Mouse (Mus musculus) right cerebral cortex, postnatal 10 days (tissue): ENCODE results near the gene 2310011J03Rik.

Source experiments
- DNase-seq, 2 experiments: peaks; one replicate each; pipeline ENCODE4 v3.0.0; 2021; ENCODE audit warnings: low spot score in 2 of 2

2310011J03Rik gene

DNA sequence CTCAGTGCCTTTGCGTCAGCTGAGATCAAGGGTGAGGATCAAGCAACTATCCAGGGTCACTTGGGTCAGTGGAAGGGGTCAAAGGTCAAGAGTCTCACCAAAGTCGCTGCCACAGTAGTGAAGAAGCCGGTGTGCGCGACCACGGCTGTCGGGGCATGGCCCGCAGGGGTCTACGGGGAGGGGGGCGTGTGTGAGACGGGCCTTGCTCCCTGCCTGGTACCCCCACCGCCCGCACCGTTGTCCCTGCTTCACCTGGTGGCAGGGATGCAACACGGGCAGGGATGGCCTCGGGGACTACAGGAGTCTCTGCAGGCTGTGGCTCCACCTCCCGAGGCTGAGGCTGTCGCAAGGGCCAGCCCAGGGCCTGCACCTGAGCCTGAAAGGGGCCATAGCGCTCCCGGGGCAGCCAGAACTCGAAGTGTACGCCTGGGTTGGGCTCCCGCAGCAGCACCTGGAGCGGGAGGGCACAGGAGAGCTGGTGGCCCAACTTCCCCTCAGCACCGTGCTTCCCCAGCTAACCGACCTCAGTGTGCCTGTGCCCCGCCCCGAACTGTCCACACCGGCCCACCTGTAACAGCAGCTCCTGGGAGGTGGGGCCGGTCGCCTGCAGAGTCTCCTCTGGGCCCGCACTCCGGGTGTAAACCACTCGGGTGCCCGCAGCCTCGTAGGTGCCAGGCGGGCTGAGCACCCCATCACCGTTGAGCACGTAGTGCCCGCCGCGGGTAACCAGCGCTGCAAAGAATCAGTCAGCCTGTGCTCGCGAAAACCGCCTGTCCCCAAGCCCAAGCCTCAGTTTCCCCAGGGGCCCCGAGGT lies 21.4 kb upstream of the 2310011J03Rik start:
- DNase-seq = no peak

- no peak for DNase-seq
These were observed 20.7 kb upstream of the 2310011J03Rik start for GRCm38 (mm10) chr10:80341026-80341425.

DNA sequence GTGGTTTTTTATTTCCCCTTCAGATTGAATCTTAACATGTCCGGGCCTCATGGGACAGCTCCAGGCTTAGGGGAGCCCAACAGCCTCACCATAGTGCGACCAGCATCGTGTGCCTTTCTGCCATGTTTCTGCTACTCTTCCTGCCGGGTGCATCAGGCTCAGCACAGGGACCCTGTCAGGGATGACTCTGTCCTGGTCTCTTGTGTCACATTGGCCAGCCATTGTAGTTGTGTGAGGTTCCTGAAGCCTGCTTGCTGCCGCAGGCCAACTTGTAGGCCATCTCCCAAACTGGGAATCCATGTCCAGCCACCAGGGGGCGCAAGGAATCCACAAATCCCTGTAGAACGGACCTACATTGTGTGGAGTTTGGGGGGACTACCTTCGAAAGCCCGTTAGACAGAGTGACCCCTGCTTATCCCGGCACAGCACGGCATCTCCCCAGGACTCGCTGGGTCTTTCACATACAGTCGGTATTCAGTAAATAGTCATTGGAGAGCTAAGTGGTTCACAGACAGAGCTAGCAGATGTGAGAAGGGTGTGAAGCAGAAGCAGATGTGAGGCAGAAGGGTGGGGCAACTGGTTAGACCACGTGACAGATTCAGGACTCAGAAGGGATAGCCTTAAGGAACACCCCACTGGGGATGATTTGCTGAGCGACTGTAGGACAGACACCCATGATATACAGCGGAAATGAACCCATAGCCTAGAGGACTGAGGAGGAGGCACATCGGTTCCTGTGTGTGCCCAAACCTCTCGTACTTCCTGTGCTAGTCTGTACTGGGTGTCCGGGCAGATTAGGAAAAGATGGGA lies 19.8 kb upstream of the 2310011J03Rik start:
- DNase-seq = peak; percentile 79 to 90

GRCm38 (mm10) chr10:80336263-80336662 lies 15.9 kb upstream of the 2310011J03Rik start:
- no peak for DNase-seq

DNA sequence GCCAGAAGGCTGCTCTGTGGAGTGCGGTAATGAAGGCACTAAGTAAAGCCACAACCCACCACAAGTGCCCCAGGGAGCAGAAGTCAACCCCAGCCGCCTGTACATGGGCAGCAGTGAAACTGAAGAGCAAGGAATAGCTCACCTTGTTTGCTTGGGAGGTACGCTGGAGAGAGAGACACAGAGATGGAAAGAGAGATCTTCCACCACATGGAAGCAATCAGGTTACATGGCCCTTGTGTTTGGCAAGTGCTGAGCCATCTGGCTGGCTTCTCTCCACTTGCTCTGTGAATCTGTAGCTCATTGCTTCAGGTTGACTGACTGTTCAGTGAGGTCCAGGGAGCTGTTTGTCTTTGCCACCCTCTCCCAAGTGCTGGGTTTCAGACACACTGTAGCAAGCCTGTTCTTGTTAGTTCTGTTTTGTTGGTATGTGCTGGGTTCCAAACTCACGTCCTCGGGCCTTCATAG lies 12.2 kb upstream of the 2310011J03Rik start:
- DNase-seq = no peak

GRCm38 (mm10) chr10:80331636-80332524 lies 11.5 kb upstream of the 2310011J03Rik start:
- DNase-seq = no peak

GRCm38 (mm10) chr10:80330888-80331287 lies 10.6 kb upstream of the 2310011J03Rik start:
- no peak for DNase-seq

GRCm38 (mm10) chr10:80330084-80330483 lies 9.7 kb upstream of the 2310011J03Rik start:
- no peak for DNase-seq

DNA sequence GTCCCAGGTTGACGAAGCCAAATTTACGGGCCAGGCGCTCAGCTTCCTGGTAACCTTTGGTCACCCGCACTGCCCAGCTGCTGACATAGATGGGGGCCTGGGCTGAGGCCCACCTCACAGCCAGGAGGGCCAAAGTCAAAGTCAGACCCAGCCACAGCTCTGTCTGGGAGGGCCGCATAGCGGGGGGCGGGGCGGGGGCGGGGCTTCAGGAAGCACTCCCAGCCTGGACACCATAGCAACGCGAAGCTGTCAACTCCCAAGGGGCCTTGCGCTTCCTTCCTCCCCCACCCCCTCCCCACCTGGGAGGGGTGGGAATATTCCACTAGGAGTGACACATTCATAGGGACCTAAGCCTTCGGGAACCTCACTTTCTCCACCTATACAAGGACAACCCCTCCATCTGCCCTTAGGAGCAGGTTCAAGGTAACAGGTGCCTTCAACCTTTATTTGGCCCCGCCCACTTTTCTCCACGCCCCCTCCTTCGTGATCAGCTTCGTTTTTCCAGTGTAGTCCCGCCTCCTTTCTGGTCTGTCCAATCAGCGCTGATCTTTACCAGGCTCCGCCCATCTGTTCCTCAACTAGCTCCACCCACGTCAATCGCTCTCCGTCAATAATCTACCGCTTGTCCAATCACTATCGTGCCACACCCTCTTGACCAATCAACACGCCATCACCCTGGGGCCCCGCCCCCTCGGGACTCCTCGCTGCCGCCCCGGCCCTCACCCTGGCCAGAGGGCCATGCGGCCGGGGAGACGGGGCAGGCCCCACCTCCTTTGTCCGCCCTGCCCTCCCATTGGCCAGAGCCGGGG lies 9.1 kb upstream of the 2310011J03Rik start, which contains the start of the genes Pcsk4 and Reep6:
TSS of gene Pcsk4 (minus strand) at position 226 of the 809 bp plus-strand sequence.
TSS of gene Reep6 (plus strand) at position 681 of the 809 bp plus-strand sequence.
- peak; percentile 98 for DNase-seq

- DNase-seq = peak in 1 of 2 experiments; percentile 52
These were observed 4.7 kb upstream of the 2310011J03Rik start for GRCm38 (mm10) chr10:80325045-80325444.

GRCm38 (mm10) chr10:80324120-80325037 lies 4.0 kb upstream of the 2310011J03Rik start:
- peak in 1 of 2 experiments; percentile 45 for DNase-seq

- DNase-seq = peak; percentile 71 to 77
These were observed 3.2 kb upstream of the 2310011J03Rik start for GRCm38 (mm10) chr10:80323261-80324119.

GRCm38 (mm10) chr10:80322811-80323211 lies 2.5 kb upstream of the 2310011J03Rik start:
- DNase-seq = peak in 1 of 2 experiments; percentile 66

DNA sequence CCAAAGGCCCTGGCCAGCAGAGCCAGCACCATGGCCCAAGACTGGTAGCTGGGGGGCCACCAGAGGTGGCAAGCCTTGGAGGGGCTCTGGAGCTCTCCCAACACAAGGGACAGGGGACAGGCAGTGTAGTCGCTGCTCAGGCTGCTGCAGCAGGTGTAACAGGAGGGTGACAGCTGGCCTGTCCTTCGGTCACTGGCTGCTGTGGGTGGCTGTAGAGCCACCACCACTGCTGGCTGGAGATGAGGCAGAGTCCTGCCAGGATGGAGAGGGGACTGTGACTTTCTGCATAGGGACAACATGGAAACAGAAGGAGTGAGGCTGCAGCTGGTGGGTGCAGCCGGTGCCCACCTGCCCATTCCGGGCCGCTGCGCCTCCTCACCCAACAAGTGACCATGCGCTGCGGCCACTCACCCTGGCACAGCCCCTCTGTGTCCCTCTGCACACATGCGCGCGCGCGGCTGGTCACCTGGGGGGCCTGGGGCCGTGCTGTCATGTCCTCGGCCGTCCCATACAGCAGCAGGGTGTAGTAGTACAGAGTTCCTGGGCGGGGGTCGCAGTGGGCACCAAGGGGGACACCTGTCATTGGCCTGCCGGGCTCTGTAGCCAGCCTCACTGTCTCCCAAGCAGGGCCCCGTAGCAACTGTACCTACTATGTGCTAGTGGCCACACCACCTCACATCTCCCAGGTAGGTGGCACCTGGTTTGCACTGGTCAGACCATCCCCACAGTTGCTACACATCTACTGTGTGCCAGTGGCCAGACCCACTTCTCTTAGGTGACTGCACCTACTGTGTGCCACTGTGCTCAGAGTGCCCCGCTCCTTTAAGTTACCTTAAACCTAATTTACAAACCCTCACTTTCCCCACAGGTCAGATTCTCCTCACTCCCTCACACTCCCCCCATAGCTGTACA lies 1.6 kb upstream of the 2310011J03Rik start:
- DNase-seq = peak in 1 of 2 experiments; percentile 56

DNA sequence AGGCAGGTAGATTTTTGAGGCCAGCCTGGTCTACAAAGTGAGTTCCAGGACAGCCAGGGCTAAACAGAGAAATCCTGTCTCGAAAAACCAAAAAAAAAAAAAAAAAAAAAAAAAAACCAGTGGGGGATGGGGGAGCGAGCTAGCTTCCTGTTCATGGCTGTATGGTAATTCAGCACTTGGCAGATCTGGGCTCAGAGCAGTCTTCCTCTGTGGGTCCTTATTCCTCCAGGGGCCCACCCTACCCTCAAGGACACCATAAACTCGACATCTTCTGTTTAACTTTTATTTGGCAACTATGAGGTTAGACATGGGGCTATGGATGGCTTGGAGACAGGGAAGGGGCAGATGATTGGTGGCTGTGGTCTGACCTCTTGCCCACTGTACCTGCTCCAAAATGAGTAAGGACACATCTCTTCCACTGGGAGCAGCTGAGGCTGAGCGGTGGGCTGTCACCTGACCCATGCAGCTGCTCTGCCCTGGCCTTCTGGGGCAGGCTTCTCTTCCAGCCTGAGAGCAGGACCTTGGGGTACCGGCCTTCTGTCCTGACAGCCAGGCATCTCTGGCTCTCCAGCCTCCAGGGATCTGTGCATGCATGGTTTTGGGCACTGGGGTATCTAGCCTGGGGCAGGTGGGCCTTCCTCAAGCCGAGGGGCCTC lies 805 bp upstream of the 2310011J03Rik start:
- no peak for DNase-seq

DNA sequence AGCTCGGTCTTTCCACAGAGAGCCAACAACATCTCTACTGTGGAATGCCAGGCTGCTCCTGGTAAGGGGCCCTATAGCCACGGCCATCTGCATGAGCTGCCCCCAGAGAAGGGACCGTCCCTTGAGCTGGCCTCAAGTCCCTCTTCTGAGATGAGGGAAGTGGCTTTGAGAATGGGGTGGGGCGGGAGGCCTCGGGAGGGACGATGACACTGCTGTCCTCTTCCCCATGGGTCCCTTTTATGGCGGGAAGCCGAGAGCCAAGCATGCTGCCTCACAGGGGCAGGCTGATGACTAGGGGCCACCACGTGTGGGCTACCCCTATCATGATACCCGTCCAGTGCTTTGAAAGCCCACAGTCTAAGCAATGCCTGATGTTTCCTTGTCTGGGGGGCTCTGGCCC lies 3.3 kb downstream of the 2310011J03Rik start:
- no peak for DNase-seq

DNA sequence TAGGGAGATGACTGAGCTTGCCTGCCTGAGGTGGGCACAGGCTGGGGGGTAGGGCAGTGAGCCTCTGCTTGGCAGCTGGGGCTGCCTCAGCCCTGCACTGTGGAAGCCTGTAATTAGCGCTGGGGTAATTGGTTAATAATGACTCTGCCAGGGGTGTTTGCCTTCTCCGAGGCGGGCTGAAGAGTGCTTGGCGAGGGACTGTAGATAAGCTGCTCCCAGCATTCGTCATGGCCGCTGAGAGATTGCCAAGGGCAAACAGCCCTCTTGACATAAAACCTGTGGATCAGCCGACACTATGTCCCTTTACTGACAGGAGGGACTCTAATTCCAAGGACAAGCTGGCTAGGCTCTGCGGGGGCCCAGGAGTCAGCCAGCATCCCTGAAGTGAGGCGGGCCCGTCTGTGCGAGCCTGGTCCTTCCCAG lies 4.0 kb downstream of the 2310011J03Rik start:
- DNase-seq = peak in 1 of 2 experiments; percentile 63
